Mouse (Mus musculus) ovary, postnatal 10 days (tissue): ENCODE data around the gene Gm4187.
"Not testable (repeated sequence)": the region's sequence is repeated elsewhere in the genome, so short reads cannot be mapped to it uniquely, and the experiment has no call there.

Experiments
- DNase-seq: peaks from one replicate; pipeline ENCODE4 v3.0.0; 2022; ENCODE audit warnings: low spot score

Gene Gm4187

DNA sequence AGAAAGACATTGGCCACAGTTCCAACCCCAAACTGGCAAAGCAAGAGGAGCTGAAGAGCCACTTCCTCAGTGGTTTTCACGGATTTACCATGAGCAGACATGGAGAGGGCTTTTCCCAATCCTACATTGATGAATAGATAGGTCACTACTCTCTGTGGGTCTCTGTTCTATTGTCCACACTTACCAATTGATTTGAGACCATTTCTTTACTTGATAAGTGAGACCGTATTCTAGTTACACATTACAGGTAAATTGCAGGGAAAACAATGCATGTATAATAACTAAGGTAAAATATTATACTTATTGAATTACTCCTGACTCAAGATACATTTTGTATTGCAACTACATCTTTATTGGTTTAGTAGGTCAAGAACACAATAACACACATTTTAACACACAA is at the start of gene Gm4187:
Gm4187 (minus strand) TSS at position 101 of the 400 bp plus-strand sequence.
- not testable (repeated sequence) for DNase-seq

GRCm38 (mm10) chr7:22370939-22371338 is 41.4 kb upstream of the Gm4187 start, which contains the start of gene Gm8660:
Gene Gm8660 (minus strand): TSS chr7:22371039.
- not testable (repeated sequence) for DNase-seq
